Comparison of ENCODE assay signal across 8 mouse cellular contexts in the genomic region with DNA sequence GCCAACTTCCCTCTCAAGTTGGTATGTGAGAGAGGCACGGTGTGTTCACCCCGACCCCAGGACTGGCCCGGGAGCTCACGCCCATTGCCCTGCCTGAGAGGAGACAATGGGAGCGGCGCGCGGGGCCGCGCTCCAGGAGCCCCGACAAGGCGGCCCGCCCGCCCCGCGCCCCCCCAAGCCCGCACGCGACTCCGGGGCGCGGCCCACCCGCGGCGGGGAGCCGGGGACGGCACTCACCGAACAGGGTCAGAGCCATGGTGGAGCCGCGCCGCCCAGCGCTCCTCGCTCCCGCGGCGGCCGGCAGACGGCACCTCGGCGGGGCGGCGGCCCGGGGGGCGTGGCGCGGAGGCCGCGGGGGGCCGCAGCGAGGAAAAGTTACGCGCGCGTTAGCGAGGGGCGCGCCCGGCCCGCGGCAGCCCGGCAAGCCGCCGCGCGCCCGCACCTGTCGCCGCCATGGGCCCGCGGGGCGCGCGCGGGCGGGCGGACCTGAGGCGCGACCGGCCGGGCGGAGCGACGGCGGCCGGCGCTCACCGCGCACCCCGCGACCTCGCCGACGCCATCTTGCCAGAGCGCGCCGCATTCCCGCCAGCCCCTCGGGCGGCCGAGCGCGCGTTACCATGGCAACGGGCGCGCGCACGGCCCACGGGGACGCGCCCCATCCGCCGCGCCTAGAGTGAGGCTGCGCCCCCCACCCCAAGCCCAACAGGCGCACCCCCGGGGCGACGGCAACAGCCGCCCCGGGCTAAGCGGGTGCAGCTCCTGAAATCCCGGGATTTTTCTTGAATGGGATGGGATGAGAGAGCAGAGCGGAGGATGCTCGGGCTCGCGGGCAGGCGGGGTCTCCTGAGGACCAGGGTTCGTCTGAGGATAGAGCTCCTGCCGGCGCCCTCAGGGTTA. TPM values are rescaled to one million over a fixed set of nuclear protein-coding genes. Genes with fewer than 3 reads are reported as not detected.
A peak's percentile ranks its signal among the peaks of the same experiment; 100 is the strongest.
DNase-seq lines count a peak whose midpoint lies in the region; ATAC-seq and TF ChIP-seq lines count a peak whose summit lies in the region.

TSS of gene Chn1 (minus strand) at position 561 of the 897 bp plus-strand sequence.

- peaks cover 14% of the 10 kb centered on the region for H3K79me2 ChIP-seq in C2C12 (ENCODE audit: control insufficient read depth, insufficient read depth)

- peak; percentile 85 for ATAC-seq in heart, embryonic 16.5 days (replicated peaks; ENCODE audit: extremely low read depth, insufficient read depth, low FRiP score)
- ATAC-seq in liver, embryonic 13.5 days (ENCODE audit: low read depth): peak; percentile 64
- ATAC-seq in neural tube, embryonic 12.5 days (ENCODE audit: low FRiP score, low read depth): peak; percentile 97

- H3K27ac ChIP-seq in forebrain, embryonic 10.5 days: peak within 1 kb of the TSS; percentile 98
- peak within 1 kb of the TSS; percentile 70 for H3K27ac ChIP-seq in heart, embryonic 16.5 days (ENCODE audit: low read length)
- H3K27ac ChIP-seq in liver, embryonic 13.5 days: no peak within 1 kb of the TSS
- H3K27ac ChIP-seq in neural tube, embryonic 12.5 days: peak within 1 kb of the TSS; percentile 84

- peak; percentile 16 to 25 for DNase-seq in adrenal gland, postnatal 4 days (ENCODE audit: low spot score in 2 of 2)
- peak; percentile 89 for DNase-seq in forebrain, embryonic 10.5 days (ENCODE audit: extremely low spot score, low spot score)
- peak; percentile 40 to 74 for DNase-seq in kidney, postnatal 36 days
- DNase-seq in liver, embryonic 13.5 days: peak; percentile 19
- peak; percentile 51 for DNase-seq in thymus, postnatal 0 days (ENCODE audit: low spot score)

- no peaks in the 10 kb centered on the region for H3K36me3 ChIP-seq in C2C12 (ENCODE audit: control insufficient read depth, insufficient read depth)
- H3K36me3 ChIP-seq in forebrain, embryonic 10.5 days (replicated peaks): no peaks in the 10 kb centered on the region
- no peaks in the 10 kb centered on the region for H3K36me3 ChIP-seq in heart, embryonic 16.5 days (ENCODE audit: control insufficient read depth, insufficient read depth)
- no peaks in the 10 kb centered on the region for H3K36me3 ChIP-seq in liver, embryonic 13.5 days
- H3K36me3 ChIP-seq in neural tube, embryonic 12.5 days: no peaks in the 10 kb centered on the region

- peaks cover 7% of the 10 kb centered on the region for H3K79me3 ChIP-seq in C2C12 (ENCODE audit: low read depth)

- TF ChIP-seq CTCF in C2C12 (IDR thresholded peaks at IDR 0.05; ENCODE audit: control insufficient read depth, insufficient read depth, insufficient read length): no peak

- H3K9me3 ChIP-seq in forebrain, embryonic 10.5 days: no peaks in the 10 kb centered on the region
- H3K9me3 ChIP-seq in heart, embryonic 16.5 days (replicated peaks; ENCODE audit: control insufficient read depth, low read length): no peaks in the 10 kb centered on the region
- no peaks in the 10 kb centered on the region for H3K9me3 ChIP-seq in liver, embryonic 13.5 days (replicated peaks)
- no peaks in the 10 kb centered on the region for H3K9me3 ChIP-seq in neural tube, embryonic 12.5 days

- H3K4me1 ChIP-seq in forebrain, embryonic 10.5 days: peaks cover 46% of the 10 kb centered on the region
- H3K4me1 ChIP-seq in heart, embryonic 16.5 days (ENCODE audit: control insufficient read depth, insufficient read depth, low read length): peaks cover 24% of the 10 kb centered on the region
- H3K4me1 ChIP-seq in liver, embryonic 13.5 days (replicated peaks): peaks cover 10% of the 10 kb centered on the region
- H3K4me1 ChIP-seq in neural tube, embryonic 12.5 days: peaks cover 11% of the 10 kb centered on the region

- H3K4me3 ChIP-seq in C2C12 (ENCODE audit: insufficient read depth, poor library complexity, severe bottlenecking): peak within 1 kb of the TSS; percentile 50
- peak within 1 kb of the TSS; percentile 94 for H3K4me3 ChIP-seq in forebrain, embryonic 10.5 days
- peak within 1 kb of the TSS; percentile 94 for H3K4me3 ChIP-seq in heart, embryonic 16.5 days (ENCODE audit: low read length)
- H3K4me3 ChIP-seq in liver, embryonic 13.5 days (replicated peaks): peak within 1 kb of the TSS; percentile 73
- H3K4me3 ChIP-seq in neural tube, embryonic 12.5 days: peak within 1 kb of the TSS; percentile 90

- under 1% methylated on average over 129 of the region's 131 CpGs for WGBS in forebrain, embryonic 10.5 days
- under 1% methylated on average over 109 of the region's 131 CpGs for whole genome bisulfite sequencing in heart, embryonic 16.5 days
- whole genome bisulfite sequencing in liver, embryonic 13.5 days (ENCODE audit: insufficient replicate concordance): under 1% methylated on average over 118 of the region's 131 CpGs
- WGBS in neural tube, embryonic 12.5 days: under 1% methylated on average over 115 of the region's 131 CpGs

- peak within 1 kb of the TSS; percentile 93 for H3K9ac ChIP-seq in heart, embryonic 16.5 days (ENCODE audit: low read length)
- H3K9ac ChIP-seq in liver, embryonic 13.5 days: peak within 1 kb of the TSS; percentile 63
- H3K9ac ChIP-seq in neural tube, embryonic 12.5 days: peak within 1 kb of the TSS; percentile 94

- no peaks in the 10 kb centered on the region for H3K27me3 ChIP-seq in C2C12 (ENCODE audit: control insufficient read depth, insufficient read depth, insufficient read length)
- H3K27me3 ChIP-seq in forebrain, embryonic 10.5 days (ENCODE audit: poor library complexity, severe bottlenecking): 0 out of 2 replicates have a peak, but pooled peaks cover 7% of the 10 kb centered on the region
- H3K27me3 ChIP-seq in heart, embryonic 16.5 days (ENCODE audit: control insufficient read depth, insufficient read depth, low read length): no peaks in the 10 kb centered on the region
- peaks cover 72% of the 10 kb centered on the region for H3K27me3 ChIP-seq in liver, embryonic 13.5 days
- no peaks in the 10 kb centered on the region for H3K27me3 ChIP-seq in neural tube, embryonic 12.5 days (replicated peaks)

- H3ac ChIP-seq in C2C12 (ENCODE audit: control insufficient read depth, insufficient read length, low read depth): peak within 1 kb of the TSS; percentile 71

- peak within 1 kb of the TSS; percentile 79 for H3K4me2 ChIP-seq in heart, embryonic 16.5 days (ENCODE audit: low read depth, low read length)
- peak within 1 kb of the TSS; percentile 92 for H3K4me2 ChIP-seq in liver, embryonic 13.5 days
- peak within 1 kb of the TSS; percentile 60 for H3K4me2 ChIP-seq in neural tube, embryonic 12.5 days (replicated peaks)

TF ChIP-seq in C2C12, 6 proteins besides CTCF, POLR2A, EP300 and RAD21:
- no peak for TF ChIP-seq FOSL1 (IDR thresholded peaks at IDR 0.05; ENCODE audit: insufficient read depth, low read length, poor library complexity, severe bottlenecking)
- TF ChIP-seq USF1 (IDR thresholded peaks at IDR 0.05; ENCODE audit: low read depth): no peak
- TF ChIP-seq MAX (IDR thresholded peaks at IDR 0.05): no peak
- TF ChIP-seq MYOG (IDR thresholded peaks at IDR 0.05; ENCODE audit: control insufficient read depth, extremely low read depth, insufficient read length): no peak
- no peak for TF ChIP-seq CEBPB (IDR thresholded peaks at IDR 0.05; ENCODE audit: low read depth)

RNA-seq across cellular contexts. Expression of gene Chn1, which starts in this region (rescaled TPM):
- polyA plus RNA-seq in C2C12 (2012; fragmentation: generic; extraction: Trizol): 20.0 TPM
- 10 to 100 TPM; 25.8 to 34.3 TPM for total RNA-seq in adrenal gland, postnatal 4 days (2021)
- 31.2 and 34.7 TPM in 2 replicates for polyA plus RNA-seq in forebrain, embryonic 10.5 days (2016; fragmentation: Nextera tagmentation; extraction: Ambion mirVana)
- polyA plus RNA-seq in heart, embryonic 16.5 days (2015; fragmentation: Nextera tagmentation; extraction: Ambion mirVana): 20.5 and 21.8 TPM in 2 replicates
- 0.96 and 1.1 TPM in 2 replicates for polyA plus RNA-seq in liver, embryonic 13.5 days (2015; fragmentation: Nextera tagmentation; extraction: Ambion mirVana)
- polyA plus RNA-seq in neural tube, embryonic 12.5 days (2016; fragmentation: Nextera tagmentation; extraction: Ambion mirVana): 110 TPM in 2 replicates
- polyA plus RNA-seq in thymus, postnatal 0 days (2015; fragmentation: Nextera tagmentation; extraction: Ambion mirVana): 1.2 and 1.7 TPM in 2 replicates

Comparison
In these comparisons a context has a peak if more than half of its experiments do, and no peak if none do; other contexts are left out.
1. DNase-seq: peak in every context shown above with its lines; median percentile 89 in forebrain, embryonic 10.5 days; 57 in kidney, postnatal 36 days; 51 in thymus, postnatal 0 days; 20 in adrenal gland, postnatal 4 days; 19 in liver, embryonic 13.5 days.